Mouse (Mus musculus): Measurements from ENCODE around the gene Pycard. TPM values are rescaled to one million over a fixed set of nuclear protein-coding genes. Genes with fewer than 3 reads are reported as not detected.
A peak's percentile ranks its signal among the peaks of the same experiment; 100 is the strongest.
"Not testable (repeated sequence)": the region's sequence is repeated elsewhere in the genome, so short reads cannot be mapped to it uniquely, and the experiment has no call there.

Pycard gene
- total RNA-seq, 2 experiments from 2014 or later: 5.6 to 13.6 TPM

DNA sequence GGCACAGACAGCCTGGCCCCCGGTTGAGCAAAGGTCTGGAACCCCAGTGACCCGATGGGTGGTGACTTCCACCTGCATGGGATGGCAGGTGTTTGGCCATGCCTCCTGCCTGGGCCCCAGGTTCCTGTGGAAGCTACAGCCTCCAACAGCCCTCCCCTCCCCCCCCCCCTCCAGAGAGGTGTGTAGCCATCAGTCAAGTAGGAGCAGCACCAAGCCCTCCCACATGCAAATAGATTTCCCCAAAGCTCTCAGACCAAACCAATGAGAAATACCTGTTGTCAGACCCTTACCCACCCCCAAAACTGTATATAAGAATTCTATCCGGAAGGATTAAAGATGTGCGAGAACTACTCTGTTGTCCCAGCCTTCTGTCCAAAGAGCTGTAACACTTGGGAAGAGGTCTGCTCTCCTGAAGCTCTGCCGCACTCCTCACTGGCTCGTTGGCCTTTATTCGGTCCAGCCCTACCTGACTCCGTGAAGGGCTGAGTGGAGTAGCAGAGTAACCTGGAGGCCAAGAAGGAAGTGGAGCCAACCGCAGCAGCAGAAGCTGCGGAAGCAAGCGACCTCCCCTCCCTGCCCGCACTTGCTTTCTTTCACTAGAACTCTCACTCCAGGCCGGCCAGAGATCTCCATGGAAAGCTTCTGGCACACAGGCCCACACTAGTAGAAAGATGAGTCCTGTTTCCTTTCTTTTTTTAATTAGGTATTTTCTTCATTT is 40.6 kb downstream of the Pycard start:
- intact Hi-C loops (cut with DNase I): no loop called here

DNA sequence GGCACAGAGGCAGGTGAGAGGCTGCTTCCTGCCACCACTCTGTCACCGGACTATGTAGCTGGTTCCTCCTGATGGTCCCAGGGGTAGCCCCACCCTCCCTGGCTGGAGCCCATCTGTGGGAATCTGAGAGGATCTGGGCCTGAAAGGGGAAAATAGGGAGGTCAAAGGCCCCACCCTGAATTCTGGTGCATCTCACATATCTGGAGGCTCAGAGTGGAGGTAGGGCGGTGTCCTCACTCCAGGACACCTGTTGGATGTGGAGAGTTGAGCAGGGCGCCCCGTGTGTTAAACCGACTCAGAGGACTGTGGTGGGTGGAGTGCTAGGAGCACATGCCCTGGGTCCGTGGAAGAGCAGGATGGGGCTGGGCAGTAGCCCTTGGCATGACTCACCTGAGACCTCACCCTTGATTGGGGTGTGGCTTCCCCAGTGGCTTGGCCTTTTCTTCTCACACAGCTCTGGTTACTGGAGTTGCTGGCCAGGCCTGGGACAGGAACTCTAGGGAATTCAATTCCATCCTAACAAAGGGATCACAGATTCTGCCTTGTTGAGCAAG is 47.1 kb downstream of the Pycard start, which contains the start of gene Prss36:
TSS of gene Prss36 (minus strand) at position 256 of the 554 bp plus-strand sequence.
- intact Hi-C loops (cut with DNase I): loop anchor here (10.0 kb wide), 1 partner anchor 258 kb away; the partner anchor contains the start of gene Cox6a2
- no peak for DNase-seq

More for the DNA sequence above, 40.6 kb downstream of the Pycard start:
- no peak for DNase-seq

DNA sequence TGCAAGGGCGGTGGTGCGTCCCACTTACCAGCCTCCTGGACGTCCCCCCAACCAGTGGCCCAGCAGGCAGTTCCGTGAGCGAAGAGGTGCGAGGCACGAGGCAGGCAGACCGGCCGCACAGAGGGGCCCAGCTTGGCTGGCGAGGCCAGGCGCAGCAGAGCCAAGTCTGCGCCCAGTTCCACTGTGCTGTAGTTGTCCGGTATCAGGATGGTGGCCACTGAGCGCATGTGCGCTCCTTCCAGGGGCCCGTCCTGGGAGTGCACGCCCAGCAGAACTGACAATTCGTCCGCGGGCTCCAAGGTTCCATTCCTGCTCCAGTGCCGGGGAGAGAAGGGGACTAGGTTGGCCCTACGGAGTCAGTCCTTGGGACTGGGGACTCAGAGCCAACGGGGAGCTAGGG is 49.1 kb downstream of the Pycard start:
- intact Hi-C loops (cut with DNase I): loop anchor here (10.0 kb wide), 1 partner anchor 260 kb away; the partner anchor contains the start of gene Cox6a2
- DNase-seq: peak; percentile 37 to 54

DNA sequence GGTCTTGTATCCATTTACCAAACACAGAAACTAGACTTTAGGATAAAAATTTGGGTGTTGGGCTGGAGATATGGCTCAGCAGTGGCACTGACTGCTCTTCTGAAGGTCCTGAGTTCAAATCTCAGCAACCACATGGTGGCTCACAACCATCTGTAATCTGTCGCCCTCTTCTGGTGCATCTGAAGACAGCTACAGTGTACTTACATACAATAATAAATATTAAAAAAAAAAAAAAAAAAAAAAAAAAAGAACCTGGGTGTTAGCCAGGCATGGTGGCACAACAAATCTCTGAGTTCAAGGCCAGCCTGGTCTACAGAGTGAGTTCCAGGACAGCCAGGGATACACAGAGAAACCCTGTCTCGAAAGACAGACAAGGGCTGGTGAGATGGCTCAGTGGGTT is 51.6 kb downstream of the Pycard start:
- intact Hi-C loops (cut with DNase I): loop anchor here (10.0 kb wide), 1 partner anchor 263 kb away; the partner anchor contains the start of gene Cox6a2
- not testable (repeated sequence) for DNase-seq

Other genes with a start within 250 kb of the Pycard start
- gene Fbxl19, start 249.3 kb downstream of the Pycard start, total RNA-seq (2021): 1 to 10 TPM; 4.8 to 5.7 TPM
- 10 to 100 TPM; 16.6 to 17.3 TPM for gene Orai3, start 224.1 kb downstream of the Pycard start, total RNA-seq (2021)
- 10 to 100 TPM; 21.0 to 22.3 TPM for gene Setd1a, start 217.2 kb downstream of the Pycard start, total RNA-seq (2021)
- gene Gm49388, start 208.3 kb downstream of the Pycard start, total RNA-seq (2021): 1 to 10 TPM; 2.7 to 3.0 TPM
- 10 to 100 TPM; 14.9 to 18.4 TPM for gene Hsd3b7, start 193.3 kb downstream of the Pycard start, total RNA-seq (2021)
- 10 to 100 TPM; 66.7 to 68.1 TPM for gene Stx4a, start 169.6 kb downstream of the Pycard start, total RNA-seq (2021)
- gene Stx1b, start 169.3 kb downstream of the Pycard start, total RNA-seq (2021): under 1 TPM; 0.65 to 0.83 TPM
- 10 to 100 TPM; 21.0 to 21.9 TPM for gene Zfp646, start 117.6 kb downstream of the Pycard start, total RNA-seq (2021)
- 1 to 10 TPM; 3.8 to 5.5 TPM for gene Zfp668, start 117.0 kb downstream of the Pycard start, total RNA-seq (2021)
- gene Prss53, start 102.9 kb downstream of the Pycard start, total RNA-seq (2021): under 1 TPM; 0.59 to 0.88 TPM
- not detected for gene Gm21974, start 98.4 kb downstream of the Pycard start, total RNA-seq (2021)
- 10 to 100 TPM; 25.6 to 28.1 TPM for gene Vkorc1, start 98.2 kb downstream of the Pycard start, total RNA-seq (2021)
- gene Bckdk, start 89.8 kb downstream of the Pycard start, total RNA-seq (2021): 10 to 100 TPM; 85.7 to 86.8 TPM
- 10 to 100 TPM; 13.5 TPM for gene Kat8, start 81.4 kb downstream of the Pycard start, total RNA-seq (2021)
- gene Prss8, start 63.8 kb downstream of the Pycard start, total RNA-seq (2021): under 1 TPM in 1 of 2 experiments, not detected in 1; 0.24 TPM
- 1 to 10 TPM; 6.4 to 6.7 TPM for gene Prss36, start 47.1 kb downstream of the Pycard start, total RNA-seq (2021)
- gene Fus, start 26.4 kb downstream of the Pycard start, total RNA-seq (2021): 100 to 1,000 TPM; 169 to 184 TPM
- gene Trim72, start 10.1 kb upstream of the Pycard start, total RNA-seq (2021): 100 to 1,000 TPM; 209 to 217 TPM
- gene Itgam, start 68.8 kb upstream of the Pycard start, total RNA-seq (2021): 1 to 10 TPM; 4.5 to 5.7 TPM
- gene Gm49368, start 68.8 kb upstream of the Pycard start, total RNA-seq (2021): not detected
- gene Itgax, start 135.7 kb upstream of the Pycard start, total RNA-seq (2021): under 1 TPM; 0.19 to 0.59 TPM
- gene Itgad, start 160.5 kb upstream of the Pycard start, total RNA-seq (2021): under 1 TPM in 1 of 2 experiments, not detected in 1; 0.17 TPM
- 1,000 to 10,000 TPM; 1,548 to 1,671 TPM for gene Cox6a2, start 212.5 kb upstream of the Pycard start, total RNA-seq (2021)
- gene Armc5, start 243.5 kb upstream of the Pycard start, total RNA-seq (2021): 1 to 10 TPM; 7.8 to 9.0 TPM
- gene 9130023H24Rik, start 244.2 kb upstream of the Pycard start, total RNA-seq (2021): 1 to 10 TPM; 3.1 to 3.4 TPM

Data from heart, postnatal 14 days (tissue).